Mouse (Mus musculus): ENCODE results near the gene Vax2.

DNA sequence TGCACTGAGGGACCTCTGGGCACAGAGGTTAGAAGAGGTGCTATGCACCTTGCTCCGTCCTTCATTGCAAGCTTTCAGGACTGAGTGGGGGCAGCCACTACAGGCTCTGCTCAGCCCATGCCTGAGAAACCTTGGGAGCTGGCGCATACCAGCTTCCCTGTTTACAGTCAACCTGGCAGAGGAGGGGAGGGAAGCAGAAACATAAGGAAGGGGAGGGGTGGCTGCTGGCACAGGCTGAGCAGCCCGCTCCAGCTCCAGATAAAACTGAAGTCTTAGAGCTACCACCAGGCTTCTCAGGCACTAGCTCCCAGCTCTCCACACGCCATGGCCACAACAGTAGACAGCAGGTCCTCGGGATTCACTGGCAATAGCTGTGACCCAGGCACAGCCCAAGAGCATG is 31.7 kb downstream of the Vax2 start, which contains the start of gene Atp6v1b1:
- TF ChIP-seq CTCF (IDR thresholded peaks at IDR 0.05; ENCODE audit: low read depth): no peak
- TF ChIP-seq EP300 (IDR thresholded peaks at IDR 0.05; ENCODE audit: low read depth): no peak
